Mouse (Mus musculus): ENCODE data around the gene Grm2. TPM values are rescaled to one million over a fixed set of nuclear protein-coding genes. Genes with fewer than 3 reads are reported as not detected.
"Not testable (repeated sequence)": the region's sequence is repeated elsewhere in the genome, so short reads cannot be mapped to it uniquely, and the experiment has no call there.

The Grm2 gene
- polyA plus RNA-seq, 1 experiment from 2014 or later, result 0.08 TPM

DNA sequence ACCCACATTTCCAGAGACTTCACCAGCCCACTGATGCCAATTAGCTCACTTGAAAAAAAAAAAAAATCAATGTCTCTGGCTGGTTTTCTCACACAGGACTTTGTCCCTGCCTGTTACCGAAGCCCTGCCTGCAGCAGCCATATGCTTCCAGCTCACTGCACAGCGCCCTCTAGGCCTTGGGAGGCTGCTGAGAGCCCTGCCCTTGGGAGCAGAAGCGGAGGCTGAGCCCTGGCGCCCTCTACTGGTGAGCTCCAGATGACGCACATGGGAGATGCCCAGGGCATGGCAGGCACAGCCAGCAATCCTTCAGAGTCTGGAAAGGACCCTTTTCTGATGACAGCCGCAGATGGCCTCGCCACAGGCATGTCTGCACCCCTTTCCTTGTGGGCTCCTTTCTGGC, 12.8 kb downstream of the Grm2 start:
- Histone ChIP-seq H3K9me3 (ENCODE audit: control insufficient read depth, low read length) (no peaks in the 10 kb centered on the region), H3K27ac (replicated peaks; ENCODE audit: low read depth, low read length) (no peak overlapping the region), H3K9ac (ENCODE audit: low read depth, low read length) (no peak overlapping the region), H3K27me3 (replicated peaks; ENCODE audit: control insufficient read depth, insufficient read depth, low read length) (no peaks in the 10 kb centered on the region), H3K4me3 (ENCODE audit: low read depth, low read length) (no peak overlapping the region), H3K4me2 (ENCODE audit: low read depth, low read length) (no peak overlapping the region), H3K4me1 (ENCODE audit: control insufficient read depth, insufficient read depth, low read length) (no peaks in the 10 kb centered on the region), H3K36me3 (ENCODE audit: control insufficient read depth, insufficient read depth, low read length) (no peaks in the 10 kb centered on the region)
- ATAC-seq (ENCODE audit: low read depth) (peak; percentile 78; the same call in 1 of the 2 replicates), DNase-seq (ENCODE audit: low spot score) (peak; percentile 67)
- 28% methylated on average over 7 of the region's 7 CpGs for WGBS

- no peaks in the 10 kb centered on the region for H3K36me3 ChIP-seq (ENCODE audit: control insufficient read depth, insufficient read depth, low read length)
- no peak for ATAC-seq (ENCODE audit: low read depth)
- no peaks in the 10 kb centered on the region for H3K9me3 ChIP-seq (ENCODE audit: control insufficient read depth, low read length)
- H3K9ac ChIP-seq (ENCODE audit: low read depth, low read length), result no peak overlapping the region
- DNase-seq (ENCODE audit: low spot score), result no peak
- H3K27ac ChIP-seq (replicated peaks; ENCODE audit: low read depth, low read length), result no peak overlapping the region
- no peak overlapping the region for H3K4me2 ChIP-seq (ENCODE audit: low read depth, low read length)
- no peaks in the 10 kb centered on the region for H3K4me1 ChIP-seq (ENCODE audit: control insufficient read depth, insufficient read depth, low read length)
- H3K27me3 ChIP-seq (replicated peaks; ENCODE audit: control insufficient read depth, insufficient read depth, low read length), result no peaks in the 10 kb centered on the region
- H3K4me3 ChIP-seq (ENCODE audit: low read depth, low read length), result no peak overlapping the region
- WGBS, result 54% methylated on average over 5 of the region's 5 CpGs
Measured at GRCm38 (mm10) chr9:106641346-106641745, 14.5 kb downstream of the Grm2 start.

- no peak overlapping the region for H3K27ac ChIP-seq (replicated peaks; ENCODE audit: low read depth, low read length)
- H3K4me2 ChIP-seq (ENCODE audit: low read depth, low read length), result no peak overlapping the region
- DNase-seq (ENCODE audit: low spot score), result no peak
- no peak for ATAC-seq (ENCODE audit: low read depth)
- H3K36me3 ChIP-seq (ENCODE audit: control insufficient read depth, insufficient read depth, low read length), result no peaks in the 10 kb centered on the region
- H3K9ac ChIP-seq (ENCODE audit: low read depth, low read length), result no peak overlapping the region
- H3K4me1 ChIP-seq (ENCODE audit: control insufficient read depth, insufficient read depth, low read length), result no peaks in the 10 kb centered on the region
- 95% methylated on average over 8 of the region's 8 CpGs for whole genome bisulfite sequencing
- no peak overlapping the region for H3K4me3 ChIP-seq (ENCODE audit: low read depth, low read length)
- H3K27me3 ChIP-seq (replicated peaks; ENCODE audit: control insufficient read depth, insufficient read depth, low read length), result no peaks in the 10 kb centered on the region
- no peaks in the 10 kb centered on the region for H3K9me3 ChIP-seq (ENCODE audit: control insufficient read depth, low read length)
Measured at GRCm38 (mm10) chr9:106638154-106638553, 17.7 kb downstream of the Grm2 start.

DNA sequence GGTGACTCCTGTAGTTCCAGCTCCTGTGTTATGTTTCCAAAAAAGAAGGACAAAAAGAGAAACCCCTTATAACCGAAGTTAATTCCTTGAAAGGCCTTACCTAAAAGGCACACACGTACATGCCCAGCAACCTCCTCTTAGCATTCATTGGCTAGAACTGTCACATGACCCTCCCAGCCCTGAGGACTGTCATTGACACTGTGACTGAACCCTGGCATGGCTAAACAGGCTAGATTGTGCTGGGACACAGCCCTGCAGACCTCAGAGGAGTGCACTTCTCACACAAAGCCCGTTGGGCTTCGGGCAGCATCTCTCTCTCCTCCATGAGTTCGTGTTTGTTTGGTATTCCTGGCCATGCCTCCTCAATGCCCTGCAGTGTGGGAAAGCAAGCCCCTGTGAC, 23.7 kb downstream of the Grm2 start:
- H3K4me3 ChIP-seq (ENCODE audit: low read depth, low read length), result no peak overlapping the region
- ATAC-seq (ENCODE audit: low read depth) (no peak), DNase-seq (ENCODE audit: low spot score) (no peak)
- H3K9ac ChIP-seq (ENCODE audit: low read depth, low read length), result no peak overlapping the region
- WGBS, result 60% methylated on average over 5 of the region's 5 CpGs
- no peaks in the 10 kb centered on the region for H3K36me3 ChIP-seq (ENCODE audit: control insufficient read depth, insufficient read depth, low read length)
- no peaks in the 10 kb centered on the region for H3K27me3 ChIP-seq (replicated peaks; ENCODE audit: control insufficient read depth, insufficient read depth, low read length)
- no peak overlapping the region for H3K4me2 ChIP-seq (ENCODE audit: low read depth, low read length)
- H3K9me3 ChIP-seq (ENCODE audit: control insufficient read depth, low read length), result no peaks in the 10 kb centered on the region
- H3K27ac ChIP-seq (replicated peaks; ENCODE audit: low read depth, low read length), result no peak overlapping the region
- H3K4me1 ChIP-seq (ENCODE audit: control insufficient read depth, insufficient read depth, low read length), result no peaks in the 10 kb centered on the region

DNA sequence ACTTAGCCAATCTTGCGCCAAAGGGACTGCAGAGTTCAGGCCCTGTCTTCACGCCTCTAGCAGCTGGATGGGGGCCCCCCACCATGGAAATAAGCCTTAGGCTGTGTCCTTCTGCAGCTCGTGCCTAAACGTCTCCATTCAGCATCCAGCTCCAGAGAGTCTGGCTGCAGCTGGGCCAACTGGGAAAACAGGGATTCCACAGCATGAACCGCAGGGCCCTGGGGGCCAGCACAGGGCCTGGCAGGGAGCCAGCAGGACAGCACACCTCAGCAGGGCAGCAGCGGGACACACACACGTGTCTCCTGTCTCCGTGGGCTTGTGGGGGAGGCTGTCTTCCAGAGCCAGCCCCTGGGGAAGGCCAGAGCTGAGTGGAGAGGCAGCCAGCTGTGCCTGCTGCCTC, 28.1 kb downstream of the Grm2 start:
- H3K27ac ChIP-seq (replicated peaks; ENCODE audit: low read depth, low read length); H3K9me3 ChIP-seq (ENCODE audit: control insufficient read depth, low read length); H3K4me2 ChIP-seq (ENCODE audit: low read depth, low read length); H3K36me3 ChIP-seq (ENCODE audit: control insufficient read depth, insufficient read depth, low read length); H3K4me3 ChIP-seq (ENCODE audit: low read depth, low read length); DNase-seq (ENCODE audit: low spot score); ATAC-seq (ENCODE audit: low read depth); H3K27me3 ChIP-seq (replicated peaks; ENCODE audit: control insufficient read depth, insufficient read depth, low read length); H3K4me1 ChIP-seq (ENCODE audit: control insufficient read depth, insufficient read depth, low read length): not testable (repeated sequence)
- WGBS, result 15% methylated on average over 8 of the region's 8 CpGs
- 0 out of 2 replicates have a peak overlapping the region, but pooled peaks have one; percentile 19 for H3K9ac ChIP-seq (ENCODE audit: low read depth, low read length)

DNA sequence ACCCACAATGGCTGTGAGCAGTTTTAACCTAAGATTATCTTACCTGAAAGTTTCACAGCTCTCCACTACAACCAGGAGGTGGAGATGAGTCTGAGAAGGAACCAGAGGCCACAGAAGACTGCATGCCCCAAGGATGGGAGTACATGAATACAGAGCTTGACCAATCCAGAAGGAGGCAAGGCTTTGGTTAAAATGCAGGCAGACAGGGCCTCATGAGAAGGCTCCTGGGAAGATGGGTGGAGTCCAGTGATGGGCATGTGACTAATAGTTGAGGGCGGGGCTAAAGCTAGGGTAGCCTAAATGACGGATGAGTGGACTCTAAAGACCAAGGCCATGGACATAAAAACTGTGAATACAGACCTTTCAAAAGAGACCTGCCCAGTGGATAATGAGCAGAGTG, 29.6 kb downstream of the Grm2 start, which contains the start of gene Iqcf6:
Gene Iqcf6, plus strand, starts transcription at position 301 of the 400 bp plus-strand sequence.
- H3K9me3 ChIP-seq (ENCODE audit: control insufficient read depth, low read length), result no peaks in the 10 kb centered on the region
- DNase-seq (ENCODE audit: low spot score) (no peak), ATAC-seq (ENCODE audit: low read depth) (no peak)
- H3K36me3 ChIP-seq (ENCODE audit: control insufficient read depth, insufficient read depth, low read length), result no peaks in the 10 kb centered on the region
- 75% methylated on average over 2 of the region's 2 CpGs for WGBS
- H3K4me3 ChIP-seq (ENCODE audit: low read depth, low read length), result no peak within 1 kb of the TSS
- no peaks in the 10 kb centered on the region for H3K27me3 ChIP-seq (replicated peaks; ENCODE audit: control insufficient read depth, insufficient read depth, low read length)
- no peaks in the 10 kb centered on the region for H3K4me1 ChIP-seq (ENCODE audit: control insufficient read depth, insufficient read depth, low read length)
- H3K9ac ChIP-seq (ENCODE audit: low read depth, low read length), result no peak within 1 kb of the TSS
- H3K4me2 ChIP-seq (ENCODE audit: low read depth, low read length), result no peak within 1 kb of the TSS
- H3K27ac ChIP-seq (replicated peaks; ENCODE audit: low read depth, low read length), result no peak within 1 kb of the TSS

DNA sequence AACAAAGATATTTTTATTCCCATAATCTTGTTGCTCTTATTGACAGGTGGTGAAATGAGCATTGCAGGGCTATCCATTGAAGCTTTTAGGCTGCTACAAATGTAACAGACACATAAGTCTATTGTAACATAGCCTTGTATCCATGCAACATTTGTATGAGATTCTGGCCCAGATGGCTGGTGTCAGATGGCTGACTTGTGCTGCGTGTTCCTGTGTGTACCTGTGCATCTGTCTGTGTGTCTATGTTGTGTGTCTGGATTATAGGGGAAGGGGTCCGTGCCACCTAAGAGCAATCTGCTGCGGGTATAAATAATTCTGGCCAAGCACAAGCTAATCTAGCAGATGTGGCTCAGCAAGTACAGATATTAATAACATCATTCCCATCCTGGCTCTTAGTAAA, 38.4 kb downstream of the Grm2 start:
- Histone ChIP-seq H3K4me1 (ENCODE audit: control insufficient read depth, insufficient read depth, low read length) (no peaks in the 10 kb centered on the region), H3K27ac (replicated peaks; ENCODE audit: low read depth, low read length) (no peak overlapping the region), H3K36me3 (ENCODE audit: control insufficient read depth, insufficient read depth, low read length) (no peaks in the 10 kb centered on the region), H3K9ac (ENCODE audit: low read depth, low read length) (no peak overlapping the region), H3K27me3 (replicated peaks; ENCODE audit: control insufficient read depth, insufficient read depth, low read length) (no peaks in the 10 kb centered on the region), H3K4me2 (ENCODE audit: low read depth, low read length) (no peak overlapping the region), H3K9me3 (ENCODE audit: control insufficient read depth, low read length) (peaks cover 7% of the 10 kb centered on the region), H3K4me3 (ENCODE audit: low read depth, low read length) (no peak overlapping the region)
- DNase-seq (ENCODE audit: low spot score), result no peak
- 81% methylated on average over 3 of the region's 3 CpGs for WGBS
- ATAC-seq (ENCODE audit: low read depth), result no peak

DNA sequence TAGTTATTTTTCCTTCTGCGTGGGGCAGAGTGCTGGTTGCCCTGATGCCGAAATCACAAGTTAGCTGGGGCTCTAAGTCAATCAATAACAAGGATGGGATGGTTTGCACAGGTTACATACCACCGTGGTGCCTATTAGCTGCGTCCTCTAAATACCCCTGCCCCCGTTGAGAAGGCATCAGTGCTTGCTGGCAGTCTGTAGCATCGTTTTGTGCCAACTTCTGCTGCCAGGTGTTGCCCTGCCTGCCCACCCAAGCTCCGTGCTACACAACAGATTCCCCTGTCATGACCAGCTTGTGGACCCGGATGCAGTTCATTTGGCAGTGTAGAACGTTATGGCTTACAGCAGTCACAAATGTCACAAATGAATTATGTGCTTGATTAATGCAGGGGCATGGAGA, 39.6 kb downstream of the Grm2 start:
- 80% methylated on average over 9 of the region's 9 CpGs for WGBS

DNA sequence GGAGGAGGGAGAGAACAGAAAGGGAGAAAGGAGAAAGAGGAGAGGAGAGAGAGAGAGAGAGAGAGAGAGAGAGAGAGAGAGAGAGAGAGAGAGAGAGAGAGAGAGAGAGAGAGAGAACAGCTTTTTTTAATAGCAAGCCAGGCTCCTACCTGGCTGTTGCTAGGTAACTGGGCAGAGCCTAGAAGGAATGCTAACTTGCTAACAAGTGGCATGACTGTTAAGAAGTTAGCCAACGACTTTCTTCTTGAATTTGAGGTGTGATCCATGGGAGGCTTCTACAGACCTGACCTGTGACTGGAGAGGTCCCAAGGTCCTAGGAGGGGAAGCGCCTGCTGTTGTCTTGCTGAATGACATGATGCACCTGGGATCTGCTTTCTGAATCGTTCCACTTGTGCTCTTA, 41.3 kb downstream of the Grm2 start:
- Histone ChIP-seq H3K9ac (ENCODE audit: low read depth, low read length) (no peak overlapping the region), H3K4me1 (ENCODE audit: control insufficient read depth, insufficient read depth, low read length) (no peaks in the 10 kb centered on the region), H3K9me3 (ENCODE audit: control insufficient read depth, low read length) (peaks cover 6% of the 10 kb centered on the region), H3K4me3 (ENCODE audit: low read depth, low read length) (no peak overlapping the region), H3K27me3 (replicated peaks; ENCODE audit: control insufficient read depth, insufficient read depth, low read length) (no peaks in the 10 kb centered on the region), H3K36me3 (ENCODE audit: control insufficient read depth, insufficient read depth, low read length) (no peaks in the 10 kb centered on the region), H3K27ac (replicated peaks; ENCODE audit: low read depth, low read length) (no peak overlapping the region), H3K4me2 (ENCODE audit: low read depth, low read length) (no peak overlapping the region)
- DNase-seq (ENCODE audit: low spot score) (no peak), ATAC-seq (ENCODE audit: low read depth) (no peak)
- WGBS, result 32% methylated on average over 3 of the region's 3 CpGs

More for the DNA sequence above, 39.6 kb downstream of the Grm2 start:
- Histone ChIP-seq H3K4me3 (ENCODE audit: low read depth, low read length) (no peak overlapping the region), H3K9ac (ENCODE audit: low read depth, low read length) (no peak overlapping the region), H3K36me3 (ENCODE audit: control insufficient read depth, insufficient read depth, low read length) (no peaks in the 10 kb centered on the region), H3K27me3 (replicated peaks; ENCODE audit: control insufficient read depth, insufficient read depth, low read length) (no peaks in the 10 kb centered on the region), H3K4me2 (ENCODE audit: low read depth, low read length) (no peak overlapping the region), H3K4me1 (ENCODE audit: control insufficient read depth, insufficient read depth, low read length) (no peaks in the 10 kb centered on the region), H3K9me3 (ENCODE audit: control insufficient read depth, low read length) (peaks cover 7% of the 10 kb centered on the region), H3K27ac (replicated peaks; ENCODE audit: low read depth, low read length) (no peak overlapping the region)
- DNase-seq (ENCODE audit: low spot score) (no peak), ATAC-seq (ENCODE audit: low read depth) (no peak)

Data from embryonic facial prominence, embryonic 14.5 days (tissue).